Mouse (Mus musculus) stomach, postnatal 0 days (tissue): ENCODE results near the gene Qtrt2. TPM values are rescaled to one million over a fixed set of nuclear protein-coding genes. Genes with fewer than 3 reads are reported as not detected.

ENCODE experiments used
- ATAC-seq: fragments of 200-750 bp; cut with Nextera tagmentation; 2 replicates; pipeline ENCODE4 v1.8.0; 2017; ENCODE audit not compliant: low FRiP score, low TSS enrichment
- DNase-seq: peaks from one replicate; pipeline ENCODE4 v3.0.0-alpha.2; 2016; ENCODE audit warnings: low spot score
- H3K27ac ChIP-seq: fragments of 300-500 bp; sonication (generic); replicated peaks from 2 replicates; pipeline ENCODE4 v1.5.1; 2014; ENCODE audit warnings: mild to moderate bottlenecking, control low read depth
- H3K27me3 ChIP-seq: fragments of 300-500 bp; sonication (generic); 2 replicates; pipeline ENCODE4 v1.6.1; 2014; ENCODE audit warnings: low read length; ENCODE audit not compliant: control insufficient read depth, insufficient read depth
- H3K36me3 ChIP-seq: fragments of 300-500 bp; sonication (generic); 2 replicates; pipeline ENCODE4 v1.6.1; 2014; ENCODE audit warnings: low read length, mixed read lengths; ENCODE audit not compliant: control insufficient read depth, insufficient read depth
- H3K4me1 ChIP-seq: fragments of 300-500 bp; sonication (generic); replicated peaks from 2 replicates; pipeline ENCODE4 v1.6.1; 2014; ENCODE audit warnings: antibody characterized with exemption; ENCODE audit not compliant: control insufficient read depth, insufficient read depth
- H3K4me2 ChIP-seq: fragments of 300-500 bp; sonication (generic); replicated peaks from 2 replicates; pipeline ENCODE4 v1.6.1; 2014; ENCODE audit warnings: low read depth, mild to moderate bottlenecking, control low read depth, moderate library complexity
- H3K4me3 ChIP-seq: fragments of 300-500 bp; sonication (generic); 2 replicates; pipeline ENCODE4 v1.5.1; 2014; ENCODE audit warnings: low read depth, low read length, control low read depth
- H3K9ac ChIP-seq: fragments of 300-500 bp; sonication (generic); 2 replicates; pipeline ENCODE4 v1.6.1; 2014; ENCODE audit warnings: mild to moderate bottlenecking, low read length, control low read depth, mixed read lengths
- H3K9me3 ChIP-seq: fragments of 300-500 bp; sonication (generic); 2 replicates; pipeline ENCODE4 v1.6.1; 2016; ENCODE audit warnings: low read length; ENCODE audit not compliant: control insufficient read depth
- CTCF ChIP-seq: IDR thresholded peaks from 2 replicates; pipeline ENCODE4 v1.5.1; 2016; ENCODE audit warnings: antibody characterized with exemption, low read depth, mild to moderate bottlenecking, moderate library complexity
- EP300 ChIP-seq: optimal IDR thresholded peaks from 2 replicates; pipeline ENCODE3; 2016; ENCODE audit warnings: antibody characterized with exemption
- WGBS: fragments of 180-500 bp; shearing (Covaris S2); extraction: QIAGEN DNeasy Blood & Tissue Kit; methylation state at CpG from one replicate; pipeline ENCODE4 v1.1.7; 2014; 5-methylcytosine and 5-hydroxymethylcytosine counted together
- polyA plus RNA-seq: library from polyadenylated mRNA; unstranded; fragments of >200 nt; fragmentation: Nextera tagmentation; extraction: Ambion mirVana; gene quantifications from 2 replicates; pipeline ENCODE4 v1.2.1, GENCODE M21; 2015

Qtrt2 gene
- polyA plus RNA-seq, 1 experiment from 2014 or later, result 10.9 TPM

GRCm38 (mm10) chr16:43951591-43951990, 25.0 kb upstream of the Qtrt2 start:
- 38% methylated on average over 4 of the region's 4 CpGs for WGBS
- no peak overlapping the region for H3K27ac ChIP-seq
- H3K27me3 ChIP-seq, result no peaks in the 10 kb centered on the region
- no peaks in the 10 kb centered on the region for H3K9me3 ChIP-seq
- no peak overlapping the region for H3K4me2 ChIP-seq
- no peaks in the 10 kb centered on the region for H3K4me1 ChIP-seq
- TF ChIP-seq CTCF (no peak), EP300 (no peak)
- DNase-seq, result peak; percentile 26
- no peaks in the 10 kb centered on the region for H3K36me3 ChIP-seq
- H3K9ac ChIP-seq, result no peak overlapping the region
- no peak overlapping the region for H3K4me3 ChIP-seq
- ATAC-seq, result peak; percentile 70

GRCm38 (mm10) chr16:43945869-43946268, 19.3 kb upstream of the Qtrt2 start:
- no peak for TF ChIP-seq CTCF
- TF ChIP-seq EP300, result no peak
- 47% methylated on average over 3 of the region's 3 CpGs for WGBS
- no peak for DNase-seq
- Histone ChIP-seq H3K27ac (no peak overlapping the region), H3K9me3 (no peaks in the 10 kb centered on the region), H3K36me3 (no peaks in the 10 kb centered on the region), H3K4me3 (no peak overlapping the region), H3K4me2 (no peak overlapping the region), H3K27me3 (no peaks in the 10 kb centered on the region), H3K9ac (no peak overlapping the region), H3K4me1 (no peaks in the 10 kb centered on the region)
- no peak for ATAC-seq

GRCm38 (mm10) chr16:43945351-43945750, 18.7 kb upstream of the Qtrt2 start:
- H3K4me3 ChIP-seq, result no peak overlapping the region
- no peaks in the 10 kb centered on the region for H3K9me3 ChIP-seq
- no peak overlapping the region for H3K27ac ChIP-seq
- H3K9ac ChIP-seq, result no peak overlapping the region
- WGBS, result 51% methylated on average over 3 of the region's 3 CpGs
- no peaks in the 10 kb centered on the region for H3K36me3 ChIP-seq
- H3K4me1 ChIP-seq, result no peaks in the 10 kb centered on the region
- no peak for TF ChIP-seq CTCF
- TF ChIP-seq EP300, result no peak
- DNase-seq (no peak), ATAC-seq (no peak)
- no peak overlapping the region for H3K4me2 ChIP-seq
- no peaks in the 10 kb centered on the region for H3K27me3 ChIP-seq

DNA sequence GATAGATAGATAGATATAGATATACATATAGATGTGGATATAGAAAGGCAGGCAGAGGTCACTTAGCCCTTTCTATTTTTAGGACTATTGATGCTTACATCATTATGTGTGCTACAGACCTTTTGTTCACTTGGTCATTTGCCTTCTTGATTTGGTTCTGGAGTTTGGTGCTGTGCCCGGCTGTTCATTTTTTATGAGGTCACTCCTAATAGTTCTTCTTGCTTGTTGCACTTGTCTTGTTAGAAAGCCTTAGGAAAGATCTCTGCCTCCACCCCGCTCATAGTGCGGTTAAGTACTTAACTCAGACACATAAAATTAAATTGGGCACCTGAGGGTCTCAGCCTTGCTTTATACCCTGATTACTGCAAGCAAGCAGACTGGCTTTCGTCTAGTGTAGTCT, 14.2 kb upstream of the Qtrt2 start:
- TF ChIP-seq EP300, result no peak
- TF ChIP-seq CTCF, result no peak
- Histone ChIP-seq H3K27ac (no peak overlapping the region), H3K9ac (no peak overlapping the region), H3K4me1 (no peaks in the 10 kb centered on the region), H3K9me3 (no peaks in the 10 kb centered on the region), H3K36me3 (no peaks in the 10 kb centered on the region), H3K4me3 (no peak overlapping the region), H3K4me2 (no peak overlapping the region), H3K27me3 (no peaks in the 10 kb centered on the region)
- 83% methylated on average over 4 of the region's 4 CpGs for WGBS
- DNase-seq, result no peak
- no peak for ATAC-seq

DNA sequence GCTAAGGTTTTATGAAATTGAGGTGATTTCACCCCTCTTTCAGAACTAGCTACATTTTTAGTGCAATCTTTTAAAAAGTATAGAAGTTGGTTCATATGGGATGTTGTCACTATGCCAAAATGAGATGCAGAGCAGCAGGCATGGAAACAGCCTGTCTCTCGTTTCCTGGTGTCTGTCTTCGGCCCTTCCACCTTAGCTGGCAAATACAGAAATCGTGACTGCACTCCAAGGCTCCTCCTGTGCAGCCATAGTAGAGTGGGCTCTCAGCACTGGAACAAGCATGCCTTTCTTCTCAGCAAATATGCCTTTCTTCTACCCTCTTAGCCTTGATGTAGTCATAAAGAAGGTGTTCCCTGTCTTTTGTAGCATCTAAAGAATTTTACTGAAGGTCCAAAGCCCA, 9.3 kb upstream of the Qtrt2 start:
- Histone ChIP-seq H3K9me3 (no peaks in the 10 kb centered on the region), H3K4me1 (no peaks in the 10 kb centered on the region), H3K9ac (no peak overlapping the region), H3K36me3 (no peaks in the 10 kb centered on the region), H3K4me3 (no peak overlapping the region), H3K4me2 (no peak overlapping the region), H3K27me3 (no peaks in the 10 kb centered on the region), H3K27ac (no peak overlapping the region)
- no peak for TF ChIP-seq EP300
- DNase-seq, result no peak
- 63% methylated on average over 3 of the region's 3 CpGs for WGBS
- no peak for ATAC-seq

DNA sequence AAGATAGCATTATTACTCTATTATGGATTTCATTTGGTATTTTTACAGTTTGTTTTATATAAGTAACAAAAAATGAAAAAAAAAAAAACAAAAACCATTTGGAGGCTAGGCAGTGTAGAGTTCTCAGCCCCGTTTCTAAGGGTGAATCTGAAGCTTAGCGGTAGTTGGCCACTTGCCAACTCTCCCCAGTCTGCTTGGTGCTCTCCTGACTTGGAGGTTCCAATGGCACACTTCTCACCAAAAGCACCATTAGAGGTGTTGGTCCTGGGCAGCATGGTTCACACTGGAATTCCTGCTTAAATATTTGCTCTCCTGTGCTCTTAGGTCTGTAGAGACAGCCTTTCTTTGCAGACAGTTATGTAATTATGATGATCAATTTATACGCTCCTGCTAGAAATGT, 8.8 kb upstream of the Qtrt2 start:
- no peaks in the 10 kb centered on the region for H3K9me3 ChIP-seq
- no peak overlapping the region for H3K9ac ChIP-seq
- TF ChIP-seq CTCF (no peak), EP300 (no peak)
- H3K4me2 ChIP-seq, result no peak overlapping the region
- no peak overlapping the region for H3K4me3 ChIP-seq
- no peak overlapping the region for H3K27ac ChIP-seq
- H3K27me3 ChIP-seq, result no peaks in the 10 kb centered on the region
- H3K36me3 ChIP-seq, result no peaks in the 10 kb centered on the region
- H3K4me1 ChIP-seq, result no peaks in the 10 kb centered on the region
- DNase-seq (no peak), ATAC-seq (no peak)
- WGBS, result 55% methylated on average over 3 of the region's 3 CpGs
